Mouse (Mus musculus) gastrocnemius, postnatal 36 days (tissue): ENCODE measurements at regions not wholly inside any gene's neighbourhood (a gene's known extent, or its start where the extent isn't known, plus 50 kb on each side); places are given as distances from the start of the nearest gene placed in this dataset.
A peak's percentile ranks its signal among the peaks of the same experiment; 100 is the strongest.

Experiments used
- DNase-seq, 2 experiments: peaks; one replicate each; pipeline ENCODE4 v3.0.0; 2022
- intact Hi-C: fragments of 180-260 bp; cut with DNase I; formaldehyde crosslinking; loops from one replicate; pipeline ENCODE4 v1.15.1; 2025

DNA sequence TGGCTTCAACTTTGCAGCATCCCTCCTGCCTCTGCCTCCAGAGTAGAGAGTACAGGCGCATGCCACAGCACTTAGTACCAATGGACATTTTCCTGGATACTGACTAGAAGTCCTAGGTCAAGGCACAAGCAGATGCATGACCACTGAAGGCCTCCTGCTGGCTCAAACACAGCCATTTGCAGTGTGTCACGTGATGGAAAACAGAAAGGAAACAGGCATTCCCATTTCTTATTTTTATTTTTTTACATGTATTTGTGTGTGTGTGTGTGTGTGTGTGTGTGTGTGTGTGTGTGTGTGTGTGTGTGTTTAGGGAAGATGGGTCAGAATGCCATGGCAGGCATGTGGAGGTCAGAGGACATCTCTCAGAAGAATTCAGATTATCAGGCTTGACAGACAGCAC, 65.6 kb downstream of the Thap12 start:
- no peak for DNase-seq
- intact Hi-C loops = no loop called here

DNA sequence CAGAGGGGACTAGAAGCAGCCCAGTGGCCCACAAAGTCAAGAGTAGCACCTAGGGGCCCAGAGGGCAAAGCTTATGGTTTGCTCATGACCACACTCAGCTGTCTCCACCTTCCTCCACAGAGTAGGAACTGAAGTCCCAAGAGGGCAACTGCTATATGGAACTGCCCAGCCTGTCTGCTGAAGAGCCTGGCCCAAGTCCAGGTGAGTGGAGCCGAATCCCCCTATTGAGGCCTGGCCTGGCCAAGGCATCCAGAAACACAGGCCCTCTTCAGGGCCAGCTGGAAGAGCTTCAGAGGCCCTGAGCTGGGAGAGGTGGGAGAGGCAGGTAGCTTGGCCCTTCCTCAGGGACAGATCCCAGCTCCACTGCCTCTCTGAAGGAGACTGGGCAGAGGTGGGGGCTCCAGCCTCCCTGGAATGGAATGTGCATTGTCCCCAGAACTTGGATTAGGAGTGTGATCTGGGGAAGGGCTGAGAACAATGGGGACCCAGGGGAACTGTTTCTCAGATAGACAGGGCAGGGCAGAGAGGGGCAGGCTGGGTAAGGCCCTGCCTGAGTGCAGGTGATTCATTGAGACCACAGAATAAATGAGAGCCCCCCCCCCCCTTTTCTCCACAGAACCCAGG, 65.7 kb upstream of the Wnt11 start:
- no peak for DNase-seq
- intact Hi-C loops = no loop called here

DNA sequence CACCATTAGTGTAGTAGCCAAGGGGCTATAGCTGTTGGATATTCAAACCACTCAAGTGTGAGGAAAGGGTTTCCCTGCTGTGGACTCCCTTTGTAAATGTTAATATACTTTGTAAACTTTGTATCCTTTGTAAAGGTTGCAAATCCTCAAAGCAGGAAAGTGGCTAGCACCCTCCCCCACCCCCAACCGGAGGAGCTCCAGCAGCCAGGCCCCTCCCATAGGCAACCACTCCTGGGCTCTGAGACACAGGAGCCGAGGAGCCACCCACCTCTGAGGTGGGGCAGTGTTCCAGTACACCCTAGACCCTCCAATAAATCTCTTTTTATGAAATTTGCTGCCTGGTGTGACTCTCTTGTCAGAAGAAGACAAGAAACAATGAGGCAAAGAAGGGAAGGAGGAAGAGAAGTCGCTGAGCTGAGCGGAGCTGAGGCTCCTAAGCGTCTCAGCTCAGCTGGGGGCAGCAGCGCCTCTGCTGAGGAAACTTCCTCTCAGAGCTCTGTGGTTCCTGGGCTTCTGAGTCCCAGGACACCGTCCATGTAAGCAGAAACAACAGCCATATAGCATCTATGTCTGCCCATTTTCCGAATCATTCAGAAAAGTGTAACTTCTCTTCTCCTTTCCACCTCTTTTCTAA, 64.5 kb upstream of the Wnt11 start:
- intact Hi-C loops = loop anchor here (10.0 kb wide), 1 partner anchor 286 kb away; the partner anchor contains the start of gene Lrrc32
- no peak for DNase-seq

DNA sequence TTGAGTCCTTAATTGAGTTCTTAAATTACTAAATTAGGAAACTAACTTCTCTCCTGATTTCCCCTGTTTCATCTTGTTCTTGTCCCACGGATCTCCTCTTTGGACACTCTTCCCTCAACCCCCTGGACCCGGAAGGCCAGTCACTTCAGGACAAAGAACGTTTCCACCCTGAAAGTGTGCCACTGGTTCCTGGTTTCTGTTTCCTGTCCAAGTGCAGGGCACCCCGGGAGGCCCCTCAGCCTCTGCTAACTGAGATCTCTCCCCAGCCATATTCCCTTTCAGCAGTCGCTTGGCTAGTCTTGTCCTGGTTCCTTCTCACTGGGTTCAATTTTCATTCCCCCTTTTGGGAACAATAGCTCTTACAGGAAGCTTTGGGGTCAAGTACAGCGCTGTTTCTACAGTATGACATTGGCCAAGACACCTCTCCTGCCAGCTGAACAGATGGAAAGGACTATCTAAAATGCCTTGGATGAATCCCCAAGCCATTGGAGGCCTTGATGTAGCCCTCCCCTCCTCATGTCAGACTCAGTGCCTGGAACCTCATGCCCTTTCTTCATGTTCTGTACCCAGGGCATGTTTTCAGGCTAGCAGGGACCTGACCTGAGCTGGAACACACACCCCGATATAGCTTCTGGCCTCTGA, 63.7 kb upstream of the Wnt11 start:
- intact Hi-C loops = loop anchor here (10.0 kb wide), 1 partner anchor 286 kb away; the partner anchor contains the start of gene Lrrc32
- DNase-seq = no peak

DNA sequence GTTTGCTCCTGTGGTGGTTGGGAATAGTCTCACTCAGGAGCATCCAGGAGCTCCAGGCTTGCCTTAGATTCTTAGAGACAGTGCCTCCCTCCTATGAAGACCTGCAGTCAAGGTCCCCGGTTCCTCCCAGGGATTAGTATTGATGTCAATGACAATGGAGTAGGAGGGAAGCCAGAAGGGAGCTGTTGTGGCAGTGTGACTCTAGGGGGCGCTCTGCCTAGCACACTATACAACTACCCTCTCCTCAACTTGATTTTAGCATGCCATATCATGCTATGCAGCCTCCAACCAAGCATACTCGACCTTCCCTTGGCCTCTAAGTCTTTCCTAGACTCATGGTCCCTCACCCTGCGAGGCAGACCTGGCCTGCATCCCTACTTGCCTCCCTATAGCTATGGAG, 60.3 kb upstream of the Wnt11 start:
- intact Hi-C loops = loop anchor here (10.0 kb wide), 1 partner anchor 290 kb away; the partner anchor contains the start of gene Lrrc32
- no peak for DNase-seq

DNA sequence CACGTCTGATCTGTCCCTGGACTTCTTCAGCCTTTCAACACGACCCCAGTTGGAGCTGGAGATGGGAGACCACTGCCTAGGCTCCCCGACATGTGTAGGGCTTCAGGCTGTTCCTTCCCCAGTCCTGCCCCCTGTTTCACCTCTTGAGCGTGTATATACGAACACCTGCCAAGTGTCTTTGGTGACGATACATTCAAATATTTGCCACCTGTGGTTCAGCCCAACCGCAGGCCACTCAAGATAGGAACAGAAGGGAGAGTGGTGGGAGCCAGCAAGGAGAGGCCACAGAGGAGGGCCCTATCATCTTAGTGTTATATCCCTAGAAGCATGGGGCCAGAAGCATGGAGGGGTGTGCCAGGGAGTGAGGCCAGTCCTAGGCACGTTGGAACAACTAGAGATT, 59.9 kb upstream of the Wnt11 start:
- intact Hi-C loops = loop anchor here (10.0 kb wide), 1 partner anchor 290 kb away; the partner anchor contains the start of gene Lrrc32
- DNase-seq = no peak

DNA sequence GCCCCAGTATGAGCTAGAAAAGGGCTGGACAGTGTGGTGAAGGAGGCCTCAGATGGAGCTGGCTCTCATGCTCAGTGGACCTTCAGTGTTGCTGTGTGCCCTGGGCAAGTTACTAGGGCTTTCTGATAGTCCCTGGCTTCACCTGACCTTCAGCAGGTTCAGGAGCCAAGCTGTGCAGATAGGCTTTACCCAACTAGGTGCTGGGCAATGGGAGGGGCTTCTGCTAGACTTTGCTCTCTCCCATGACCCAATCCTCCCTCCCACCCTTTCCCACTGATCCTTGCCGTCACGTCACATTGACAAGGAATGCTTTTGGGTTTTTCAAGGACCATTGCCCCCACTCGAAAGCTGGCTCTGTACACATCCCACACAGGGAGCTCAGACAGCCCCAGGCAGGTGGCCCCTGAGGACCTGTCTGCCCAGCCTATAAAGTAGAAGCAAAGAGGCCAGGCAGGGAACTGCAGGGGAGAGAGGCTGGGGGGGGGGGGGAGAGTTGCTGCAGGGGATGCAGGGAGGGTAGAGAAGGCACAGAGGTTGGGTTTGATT, 57.5 kb upstream of the Wnt11 start:
- no peak for DNase-seq
- intact Hi-C loops = loop anchor here (10.0 kb wide), 1 partner anchor 293 kb away; the partner anchor contains the start of gene Lrrc32

DNA sequence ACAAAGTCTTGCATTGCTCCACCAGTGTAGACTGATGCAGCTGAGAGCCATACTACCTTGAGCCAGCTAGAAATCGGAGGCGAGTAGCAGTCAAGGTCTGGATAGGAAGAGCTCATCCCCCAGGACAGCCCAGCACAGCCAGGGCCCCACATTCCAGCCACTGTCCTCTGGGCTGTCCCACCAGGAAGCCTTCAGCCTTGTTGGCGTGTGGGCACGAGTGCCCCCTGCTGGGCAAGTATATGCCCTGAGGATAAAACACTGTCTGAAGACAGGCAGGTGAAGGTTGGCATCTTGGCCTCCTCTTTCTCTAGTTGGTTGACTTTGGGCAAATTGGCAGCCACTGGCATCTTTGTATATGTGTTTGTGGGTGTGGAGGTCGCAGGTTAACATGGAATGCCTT, 56.0 kb upstream of the Wnt11 start:
- DNase-seq = peak; percentile 68 to 75
- intact Hi-C loops = loop anchor here (2.0 to 10.0 kb wide), 3 partner anchors 36 to 294 kb away; partner anchors contain the start of gene Lrrc32

DNA sequence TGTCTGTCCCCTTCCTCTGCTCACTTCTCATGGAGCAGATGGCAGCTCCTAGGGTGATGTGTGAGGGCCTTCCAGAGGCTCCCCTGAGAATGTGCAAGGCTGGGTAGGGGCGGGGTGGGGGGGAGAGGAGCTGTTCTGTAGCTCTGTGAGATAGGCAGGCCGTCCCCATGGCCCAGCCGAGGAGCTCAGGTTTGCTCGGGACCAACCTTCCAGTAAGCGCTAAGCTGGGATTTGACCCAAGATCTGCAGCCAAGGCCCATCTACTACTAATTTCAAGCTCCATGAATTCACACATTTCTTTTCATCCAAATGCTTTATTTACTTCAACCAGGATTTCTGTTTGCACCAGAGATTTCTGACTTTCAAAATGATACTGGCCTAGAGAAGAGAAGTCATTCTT, 51.4 kb upstream of the Wnt11 start:
- DNase-seq = no peak
- intact Hi-C loops = no loop called here

DNA sequence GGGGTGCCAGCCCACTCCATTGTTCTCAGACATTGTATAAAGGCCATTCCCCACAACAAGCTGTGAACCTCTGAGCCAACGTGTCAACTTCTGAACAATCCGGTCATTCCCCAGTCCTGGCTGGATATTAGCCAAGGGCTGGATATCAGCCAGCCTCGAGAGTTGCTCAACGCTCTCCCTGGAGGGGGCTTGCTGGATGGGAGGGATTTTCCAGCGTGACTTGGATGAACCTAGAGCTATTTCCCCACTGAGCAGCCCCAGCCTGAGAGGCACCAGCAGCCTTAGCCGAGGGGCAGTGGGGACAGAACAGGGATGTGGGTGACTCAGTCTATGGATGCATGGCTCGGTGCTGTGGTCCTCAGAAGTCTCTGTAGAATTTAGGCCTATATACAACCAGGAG, 51.0 kb upstream of the Wnt11 start:
- intact Hi-C loops = no loop called here
- peak; percentile 91 for DNase-seq

DNA sequence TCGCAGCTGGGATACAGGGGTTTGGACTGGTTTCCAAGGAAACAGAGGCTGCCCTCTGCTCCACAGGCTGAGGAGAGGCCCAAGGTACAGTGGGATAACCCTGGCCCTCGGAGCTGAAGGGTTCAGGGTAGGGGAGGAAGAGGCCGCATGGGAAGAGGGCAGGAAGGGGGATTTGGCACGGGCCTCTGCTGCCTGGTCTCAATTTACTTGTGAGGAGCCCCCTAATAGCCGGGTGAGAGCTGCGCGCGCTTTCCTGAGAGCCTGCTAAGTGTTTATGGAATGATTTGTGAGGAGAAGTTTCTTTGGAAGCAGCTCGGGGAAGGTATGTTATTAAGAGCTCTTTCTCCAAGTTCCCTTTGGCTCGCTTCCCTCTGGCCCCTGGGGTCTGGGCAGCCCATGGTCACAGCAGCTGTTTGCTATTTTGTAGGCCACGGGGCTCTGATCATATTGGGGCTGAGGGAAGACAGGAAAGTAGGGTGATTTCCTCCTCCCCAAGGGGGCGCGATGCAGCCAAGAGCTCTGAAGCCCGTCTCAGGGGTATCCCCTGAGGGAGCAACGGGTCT, 50.5 kb upstream of the Wnt11 start:
- intact Hi-C loops = no loop called here
- DNase-seq = peak; percentile 30 to 35
